Mouse (Mus musculus): ENCODE measurements at regions not wholly inside any gene's neighbourhood (a gene's known extent, or its start where the extent isn't known, plus 50 kb on each side); places are given as distances from the start of the nearest gene placed in this dataset.

DNA sequence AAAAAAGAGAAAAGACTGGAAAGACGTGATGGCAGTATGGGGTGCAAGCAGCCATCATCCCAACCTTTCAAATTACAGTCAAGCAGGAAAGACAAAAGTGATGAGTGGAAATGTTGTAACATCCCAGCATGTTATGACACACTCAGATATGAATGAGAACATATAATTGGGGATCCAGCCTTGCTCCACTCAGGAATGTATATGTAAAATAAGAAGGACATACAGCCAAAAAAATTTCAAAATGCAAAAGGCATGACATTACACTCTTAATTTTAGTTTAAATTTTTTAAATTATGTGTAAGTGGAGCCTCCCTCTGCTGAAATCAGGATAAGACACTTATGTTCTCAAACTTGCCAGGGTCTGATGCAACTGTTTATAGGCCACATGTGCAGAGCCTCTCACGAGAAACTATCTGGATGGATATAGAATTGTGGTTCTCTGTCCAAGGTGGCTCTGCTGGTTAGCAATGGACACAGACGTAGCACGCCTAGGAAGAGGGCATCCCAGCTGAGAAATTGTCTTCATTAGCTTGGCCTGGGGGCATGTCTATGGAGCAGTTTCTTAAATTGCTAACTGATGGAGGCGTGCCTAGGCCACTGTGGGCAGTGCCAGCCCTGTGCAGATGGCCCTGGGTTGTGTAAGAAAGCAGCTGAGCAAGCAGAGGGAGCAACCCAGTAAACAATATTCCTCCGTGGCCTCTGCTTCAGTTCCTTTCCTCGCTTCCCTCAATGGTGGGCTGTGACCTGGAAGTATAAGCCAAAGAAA, 171.5 kb upstream of the Usp24 start:
- H3K4me1 ChIP-seq (ENCODE audit: control insufficient read depth, insufficient read depth, low read length), result no peaks in the 10 kb centered on the region
- H3K4me3 ChIP-seq (ENCODE audit: low read depth, low read length), result no peak overlapping the region
- no peak overlapping the region for H3K27ac ChIP-seq (ENCODE audit: low read depth, low read length)
- no peaks in the 10 kb centered on the region for H3K9me3 ChIP-seq (ENCODE audit: control insufficient read depth, low read length)
- H3K36me3 ChIP-seq (ENCODE audit: control insufficient read depth, insufficient read depth, low read length), result no peaks in the 10 kb centered on the region
- no peaks in the 10 kb centered on the region for H3K27me3 ChIP-seq (ENCODE audit: control insufficient read depth, insufficient read depth, low read length)
- H3K4me2 ChIP-seq (ENCODE audit: low read depth, low read length), result no peak overlapping the region
- H3K9ac ChIP-seq (replicated peaks; ENCODE audit: low read depth, low read length), result no peak overlapping the region
- WGBS, result 80% methylated on average over 7 of the region's 7 CpGs
- no peak for ATAC-seq (ENCODE audit: low read depth)

DNA sequence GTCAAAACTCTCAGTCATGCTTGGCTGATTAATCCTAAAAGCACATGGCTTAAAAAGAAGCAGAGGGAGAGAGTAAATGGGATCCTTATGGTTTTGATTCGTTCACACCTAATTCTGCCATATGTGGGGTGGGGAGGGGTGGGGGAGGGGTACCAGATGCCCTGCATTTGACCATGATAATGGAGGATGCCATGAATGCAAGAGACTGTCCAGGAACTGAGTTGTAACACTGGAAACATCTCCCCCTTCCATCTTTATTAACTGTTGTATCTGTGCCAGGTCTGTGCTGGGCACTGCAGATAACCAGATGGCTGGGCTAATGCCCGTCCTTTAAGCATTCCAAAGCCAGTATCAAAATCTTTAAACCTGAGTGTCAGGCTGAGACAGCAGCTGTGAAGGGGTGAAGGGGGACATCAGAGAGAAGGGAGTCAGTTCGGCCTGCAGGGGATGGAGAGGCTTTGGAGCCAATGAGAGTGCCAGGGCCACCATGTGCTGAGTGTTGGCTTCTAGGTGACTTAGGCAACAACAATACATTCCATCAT, 169.0 kb upstream of the Usp24 start:
- Histone ChIP-seq H3K36me3 (ENCODE audit: control insufficient read depth, insufficient read depth, low read length) (no peaks in the 10 kb centered on the region), H3K27me3 (ENCODE audit: control insufficient read depth, insufficient read depth, low read length) (no peaks in the 10 kb centered on the region), H3K27ac (ENCODE audit: low read depth, low read length) (no peak overlapping the region), H3K9ac (replicated peaks; ENCODE audit: low read depth, low read length) (no peak overlapping the region), H3K4me3 (ENCODE audit: low read depth, low read length) (no peak overlapping the region), H3K4me2 (ENCODE audit: low read depth, low read length) (no peak overlapping the region), H3K9me3 (ENCODE audit: control insufficient read depth, low read length) (no peaks in the 10 kb centered on the region), H3K4me1 (ENCODE audit: control insufficient read depth, insufficient read depth, low read length) (no peaks in the 10 kb centered on the region)
- 64% methylated on average over 3 of the region's 3 CpGs for WGBS
- no peak for ATAC-seq (ENCODE audit: low read depth)

DNA sequence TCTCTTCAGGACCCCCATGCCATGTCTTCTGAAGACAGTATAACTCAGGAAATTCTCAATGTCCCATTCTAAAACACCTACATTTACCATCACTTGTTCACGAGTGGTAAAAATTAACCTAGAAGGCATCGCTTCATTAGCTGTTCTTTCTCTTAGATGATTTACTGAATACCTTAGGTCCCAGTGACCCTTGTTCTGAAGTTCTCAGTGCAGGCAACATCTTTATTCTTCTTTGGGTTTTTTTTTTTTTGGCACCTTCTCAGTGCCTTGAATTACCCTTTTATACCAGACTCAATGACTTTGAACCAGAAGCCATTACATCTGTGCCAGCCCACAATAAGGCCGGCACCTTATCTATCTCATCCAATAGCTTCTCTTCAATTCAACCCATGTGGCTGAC, 167.1 kb upstream of the Usp24 start:
- ATAC-seq (ENCODE audit: low read depth), result no peak
- 95% methylated on average over 3 of the region's 3 CpGs for WGBS
- H3K36me3 ChIP-seq (ENCODE audit: control insufficient read depth, insufficient read depth, low read length), result no peaks in the 10 kb centered on the region
- no peak overlapping the region for H3K9ac ChIP-seq (replicated peaks; ENCODE audit: low read depth, low read length)
- no peak overlapping the region for H3K27ac ChIP-seq (ENCODE audit: low read depth, low read length)
- no peaks in the 10 kb centered on the region for H3K4me1 ChIP-seq (ENCODE audit: control insufficient read depth, insufficient read depth, low read length)
- no peaks in the 10 kb centered on the region for H3K9me3 ChIP-seq (ENCODE audit: control insufficient read depth, low read length)
- H3K4me3 ChIP-seq (ENCODE audit: low read depth, low read length), result no peak overlapping the region
- H3K4me2 ChIP-seq (ENCODE audit: low read depth, low read length), result no peak overlapping the region
- no peaks in the 10 kb centered on the region for H3K27me3 ChIP-seq (ENCODE audit: control insufficient read depth, insufficient read depth, low read length)

DNA sequence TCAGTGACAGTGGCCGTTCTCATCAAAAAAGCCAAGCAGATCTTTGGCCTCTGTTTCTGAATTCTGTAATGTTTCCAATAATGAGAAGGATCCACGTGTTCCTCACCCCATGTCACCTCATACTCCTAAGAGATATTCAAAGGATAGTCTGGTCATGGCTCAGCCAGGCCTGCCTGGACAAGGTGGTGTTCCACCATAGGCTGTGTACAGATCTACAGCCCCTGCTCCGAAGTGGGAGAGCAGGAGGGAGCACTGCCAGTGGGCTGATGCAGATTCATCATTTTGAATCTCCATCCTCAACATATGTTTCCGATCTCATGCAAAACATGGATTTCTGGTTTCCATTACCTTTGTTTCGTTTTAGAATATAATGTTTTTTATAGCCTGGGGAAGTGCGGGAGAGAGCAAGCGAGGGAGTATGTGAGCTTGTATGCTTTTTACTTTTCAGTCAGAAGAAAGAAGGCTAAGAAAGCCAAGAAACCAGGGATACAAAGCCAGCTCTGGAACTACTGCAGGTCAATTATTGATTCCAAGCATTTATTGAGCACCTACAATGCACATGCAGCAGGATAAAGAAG, 166.5 kb upstream of the Usp24 start:
- ATAC-seq (ENCODE audit: low read depth), result no peak
- Histone ChIP-seq H3K4me3 (ENCODE audit: low read depth, low read length) (no peak overlapping the region), H3K27ac (ENCODE audit: low read depth, low read length) (no peak overlapping the region), H3K36me3 (ENCODE audit: control insufficient read depth, insufficient read depth, low read length) (no peaks in the 10 kb centered on the region), H3K4me2 (ENCODE audit: low read depth, low read length) (no peak overlapping the region), H3K9me3 (ENCODE audit: control insufficient read depth, low read length) (no peaks in the 10 kb centered on the region), H3K4me1 (ENCODE audit: control insufficient read depth, insufficient read depth, low read length) (no peaks in the 10 kb centered on the region), H3K27me3 (ENCODE audit: control insufficient read depth, insufficient read depth, low read length) (no peaks in the 10 kb centered on the region), H3K9ac (replicated peaks; ENCODE audit: low read depth, low read length) (no peak overlapping the region)
- WGBS, result 87% methylated on average over 7 of the region's 7 CpGs

DNA sequence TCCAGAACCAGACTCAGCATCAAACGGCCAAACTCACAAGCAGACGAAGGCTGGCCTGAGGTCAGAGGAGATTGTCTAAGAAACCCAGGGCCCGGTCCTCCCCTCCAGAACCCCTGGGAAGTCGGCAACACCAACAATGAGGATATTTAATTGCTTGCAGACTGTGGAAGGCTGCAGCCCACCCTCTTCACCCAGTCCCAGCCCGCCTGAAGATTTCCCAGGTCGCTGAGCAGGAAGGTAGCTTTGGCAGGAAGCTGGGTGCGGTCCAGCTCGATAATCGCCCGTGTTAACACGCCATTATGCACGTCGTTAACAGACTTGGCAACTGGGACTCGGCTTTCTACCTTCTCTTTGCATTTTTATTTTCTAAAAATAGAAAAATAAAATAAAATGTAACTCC, 165.2 kb upstream of the Usp24 start:
- 65% methylated on average over 14 of the region's 14 CpGs for WGBS
- ATAC-seq (ENCODE audit: low read depth), result no peak
- no peaks in the 10 kb centered on the region for H3K4me1 ChIP-seq (ENCODE audit: control insufficient read depth, insufficient read depth, low read length)

DNA sequence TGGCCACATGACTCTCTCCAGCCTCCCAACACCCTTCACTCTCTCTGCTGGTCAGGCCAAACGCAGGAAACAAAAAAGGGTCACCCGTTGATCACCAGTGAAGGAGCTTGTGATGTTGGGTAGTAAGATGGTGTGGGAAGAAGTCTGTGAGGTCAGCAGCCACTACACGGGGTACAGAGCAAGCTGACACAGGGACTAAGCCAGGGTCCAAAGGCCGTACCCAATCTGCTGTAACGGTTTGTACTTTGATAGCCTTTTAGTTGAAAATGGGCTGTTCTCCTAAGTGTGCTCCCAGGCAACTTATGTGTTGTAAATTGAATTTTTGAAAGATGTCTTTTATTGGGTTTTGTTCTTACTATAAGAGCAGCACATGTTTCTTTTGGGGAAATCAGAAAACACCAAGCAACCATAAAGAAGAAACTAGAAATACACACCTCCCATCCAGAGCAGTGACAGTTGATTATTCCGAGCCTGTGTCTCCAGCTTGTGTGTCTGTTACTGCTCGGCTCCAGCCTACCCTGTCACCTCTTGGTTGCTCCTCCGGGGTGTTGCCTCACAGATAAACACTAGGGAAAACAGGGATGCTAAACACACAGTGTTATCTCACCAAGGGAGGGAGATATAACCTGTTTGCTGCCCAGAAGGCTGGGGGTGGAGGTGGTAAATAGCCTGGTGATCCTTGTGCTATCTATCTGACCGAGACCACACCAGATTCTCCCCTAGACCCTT, 158.4 kb upstream of the Usp24 start:
- WGBS, result 88% methylated on average over 9 of the region's 9 CpGs
- H3K27me3 ChIP-seq (ENCODE audit: control insufficient read depth, insufficient read depth, low read length), result no peaks in the 10 kb centered on the region
- no peak for ATAC-seq (ENCODE audit: low read depth)

More for the DNA sequence above, 165.2 kb upstream of the Usp24 start:
- no peak overlapping the region for H3K4me3 ChIP-seq (ENCODE audit: low read depth, low read length)
- no peak overlapping the region for H3K27ac ChIP-seq (ENCODE audit: low read depth, low read length)
- no peaks in the 10 kb centered on the region for H3K9me3 ChIP-seq (ENCODE audit: control insufficient read depth, low read length)
- no peaks in the 10 kb centered on the region for H3K27me3 ChIP-seq (ENCODE audit: control insufficient read depth, insufficient read depth, low read length)
- no peak overlapping the region for H3K9ac ChIP-seq (replicated peaks; ENCODE audit: low read depth, low read length)
- H3K4me2 ChIP-seq (ENCODE audit: low read depth, low read length), result no peak overlapping the region
- H3K36me3 ChIP-seq (ENCODE audit: control insufficient read depth, insufficient read depth, low read length), result no peaks in the 10 kb centered on the region

DNA sequence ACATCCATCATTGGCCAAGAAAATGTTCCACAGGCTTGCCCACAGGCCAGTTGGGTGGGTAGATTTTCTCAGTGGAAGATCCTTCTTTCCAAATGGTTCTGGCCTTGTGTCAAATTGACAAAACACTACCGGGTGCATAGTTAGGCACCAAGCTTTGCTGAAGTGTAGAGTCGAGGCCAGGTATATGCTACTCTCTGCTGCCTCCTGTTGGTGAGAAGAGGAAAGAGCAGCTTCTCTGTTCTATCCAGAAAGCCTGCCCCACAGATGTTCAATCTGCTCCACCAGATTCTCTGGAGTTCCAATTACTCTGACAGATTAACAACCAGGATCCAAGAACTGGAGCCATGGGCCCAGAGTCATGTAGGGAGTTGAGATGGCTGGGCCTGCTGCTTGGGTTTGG, 154.4 kb upstream of the Usp24 start:
- Histone ChIP-seq H3K27me3 (ENCODE audit: control insufficient read depth, insufficient read depth, low read length) (no peaks in the 10 kb centered on the region), H3K4me2 (ENCODE audit: low read depth, low read length) (no peak overlapping the region), H3K4me1 (ENCODE audit: control insufficient read depth, insufficient read depth, low read length) (no peaks in the 10 kb centered on the region), H3K36me3 (ENCODE audit: control insufficient read depth, insufficient read depth, low read length) (no peaks in the 10 kb centered on the region), H3K9ac (replicated peaks; ENCODE audit: low read depth, low read length) (no peak overlapping the region), H3K4me3 (ENCODE audit: low read depth, low read length) (no peak overlapping the region), H3K27ac (ENCODE audit: low read depth, low read length) (no peak overlapping the region), H3K9me3 (ENCODE audit: control insufficient read depth, low read length) (no peaks in the 10 kb centered on the region)
- no peak for ATAC-seq (ENCODE audit: low read depth)
- whole genome bisulfite sequencing, result 52% methylated on average over 2 of the region's 2 CpGs

More for the DNA sequence above, 158.4 kb upstream of the Usp24 start:
- Histone ChIP-seq H3K4me2 (ENCODE audit: low read depth, low read length) (no peak overlapping the region), H3K9ac (replicated peaks; ENCODE audit: low read depth, low read length) (no peak overlapping the region), H3K36me3 (ENCODE audit: control insufficient read depth, insufficient read depth, low read length) (no peaks in the 10 kb centered on the region), H3K4me1 (ENCODE audit: control insufficient read depth, insufficient read depth, low read length) (no peaks in the 10 kb centered on the region), H3K27ac (ENCODE audit: low read depth, low read length) (no peak overlapping the region), H3K4me3 (ENCODE audit: low read depth, low read length) (no peak overlapping the region), H3K9me3 (ENCODE audit: control insufficient read depth, low read length) (no peaks in the 10 kb centered on the region)

DNA sequence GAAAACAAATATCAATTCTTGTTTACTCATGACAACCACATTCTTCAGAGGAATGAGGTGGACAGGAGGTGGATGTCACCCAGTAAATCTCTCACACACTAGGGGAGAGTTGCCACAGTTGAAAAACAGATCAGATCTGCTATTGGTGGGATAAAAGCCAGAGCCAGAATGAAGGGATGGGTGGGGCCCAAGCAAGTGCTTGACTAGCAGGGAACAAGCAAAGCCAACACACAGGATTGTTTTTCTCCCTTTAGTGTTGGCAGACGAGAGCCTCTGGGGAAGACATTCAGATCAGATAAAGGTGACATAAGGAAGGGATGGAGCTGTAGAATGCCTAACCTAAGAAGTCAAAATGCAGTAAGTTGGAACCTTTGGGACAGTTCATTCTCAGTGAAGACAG, 153.5 kb upstream of the Usp24 start:
- no peak for ATAC-seq (ENCODE audit: low read depth)
- Histone ChIP-seq H3K4me1 (ENCODE audit: control insufficient read depth, insufficient read depth, low read length) (no peaks in the 10 kb centered on the region), H3K27me3 (ENCODE audit: control insufficient read depth, insufficient read depth, low read length) (no peaks in the 10 kb centered on the region), H3K36me3 (ENCODE audit: control insufficient read depth, insufficient read depth, low read length) (no peaks in the 10 kb centered on the region), H3K4me3 (ENCODE audit: low read depth, low read length) (no peak overlapping the region), H3K9ac (replicated peaks; ENCODE audit: low read depth, low read length) (no peak overlapping the region), H3K4me2 (ENCODE audit: low read depth, low read length) (no peak overlapping the region), H3K27ac (ENCODE audit: low read depth, low read length) (no peak overlapping the region), H3K9me3 (ENCODE audit: control insufficient read depth, low read length) (no peaks in the 10 kb centered on the region)
- WGBS, result 86% methylated on average over 1 of the region's 1 CpGs

DNA sequence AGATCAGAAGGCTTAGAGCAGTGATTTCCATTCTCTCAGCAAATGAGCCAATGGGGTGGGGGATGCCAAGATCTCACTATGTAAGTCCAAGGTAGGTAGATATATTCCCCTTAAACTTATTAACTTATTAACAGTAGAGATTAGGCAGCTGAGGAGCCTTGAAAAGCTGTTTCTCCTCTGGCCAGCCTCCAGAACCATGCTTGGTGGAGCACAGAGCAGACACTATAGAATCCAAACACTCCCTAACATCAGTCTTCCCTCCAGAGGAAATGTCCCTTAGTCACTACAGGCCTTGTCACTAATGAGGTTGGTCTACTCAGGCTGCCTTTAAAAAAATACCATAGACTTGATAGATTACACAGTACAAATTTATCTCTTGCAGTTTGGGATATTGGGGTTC, 152.8 kb upstream of the Usp24 start:
- Histone ChIP-seq H3K27me3 (ENCODE audit: control insufficient read depth, insufficient read depth, low read length) (no peaks in the 10 kb centered on the region), H3K27ac (ENCODE audit: low read depth, low read length) (no peak overlapping the region), H3K4me2 (ENCODE audit: low read depth, low read length) (no peak overlapping the region), H3K9ac (replicated peaks; ENCODE audit: low read depth, low read length) (no peak overlapping the region), H3K36me3 (ENCODE audit: control insufficient read depth, insufficient read depth, low read length) (no peaks in the 10 kb centered on the region), H3K9me3 (ENCODE audit: control insufficient read depth, low read length) (no peaks in the 10 kb centered on the region), H3K4me1 (ENCODE audit: control insufficient read depth, insufficient read depth, low read length) (no peaks in the 10 kb centered on the region), H3K4me3 (ENCODE audit: low read depth, low read length) (no peak overlapping the region)
- ATAC-seq (ENCODE audit: low read depth), result no peak

All from neural tube, embryonic 14.5 days (tissue).